Mouse (Mus musculus): Measurements from ENCODE around the gene Tsc22d2. TPM values are rescaled to one million over a fixed set of nuclear protein-coding genes. Genes with fewer than 3 reads are reported as not detected.
A peak's percentile ranks its signal among the peaks of the same experiment; 100 is the strongest.

The Tsc22d2 gene
- polyA plus RNA-seq (2016; fragmentation: Nextera tagmentation; extraction: Ambion mirVana): 7.0 and 7.4 TPM in 2 replicates

GRCm38 (mm10) chr3:58414234-58414938 lies at the start of gene Tsc22d2:
Gene Tsc22d2 (plus strand): TSS chr3:58414715.
- WGBS: under 1% methylated on average over 50 of the region's 52 CpGs
- H3K9me3 ChIP-seq (replicated peaks): no peaks in the 10 kb centered on the region
- peak within 1 kb of the TSS; percentile 72 for H3K4me3 ChIP-seq
- no peaks in the 10 kb centered on the region for H3K27me3 ChIP-seq (ENCODE audit: low read depth, poor library complexity, severe bottlenecking)
- peaks cover 28% of the 10 kb centered on the region for H3K4me1 ChIP-seq
- peaks cover 5% of the 10 kb centered on the region; the same call in 1 of the 2 replicates for H3K36me3 ChIP-seq
- DNase-seq (ENCODE audit: low spot score): peak; percentile 95
- peak within 1 kb of the TSS; percentile 93 for H3K27ac ChIP-seq (replicated peaks)

GRCm38 (mm10) chr3:58366756-58367155 lies 47.8 kb upstream of the Tsc22d2 start:
- no peaks in the 10 kb centered on the region for H3K36me3 ChIP-seq
- H3K27me3 ChIP-seq (ENCODE audit: low read depth, poor library complexity, severe bottlenecking): 0 out of 2 replicates have a peak, but pooled peaks cover 5% of the 10 kb centered on the region
- no peak for DNase-seq (ENCODE audit: low spot score)
- H3K27ac ChIP-seq (replicated peaks): no peak overlapping the region
- whole genome bisulfite sequencing: 73% methylated on average over 3 of the region's 3 CpGs
- H3K4me1 ChIP-seq: peaks cover 4% of the 10 kb centered on the region; the same call in 1 of the 2 replicates
- H3K4me3 ChIP-seq: no peak overlapping the region
- H3K9me3 ChIP-seq (replicated peaks): no peaks in the 10 kb centered on the region

GRCm38 (mm10) chr3:58370811-58371210 lies 43.7 kb upstream of the Tsc22d2 start:
- no peak overlapping the region for H3K27ac ChIP-seq (replicated peaks)
- H3K9me3 ChIP-seq (replicated peaks): no peaks in the 10 kb centered on the region
- WGBS: 91% methylated on average over 2 of the region's 2 CpGs
- no peak overlapping the region for H3K4me3 ChIP-seq
- H3K27me3 ChIP-seq (ENCODE audit: low read depth, poor library complexity, severe bottlenecking): 0 out of 2 replicates have a peak, but pooled peaks cover 5% of the 10 kb centered on the region
- H3K36me3 ChIP-seq: no peaks in the 10 kb centered on the region
- peaks cover 18% of the 10 kb centered on the region for H3K4me1 ChIP-seq
- no peak for DNase-seq (ENCODE audit: low spot score)

GRCm38 (mm10) chr3:58372066-58372904 lies 42.2 kb upstream of the Tsc22d2 start:
- peak; percentile 41 for DNase-seq (ENCODE audit: low spot score)
- 11% methylated on average over 9 of the region's 9 CpGs for WGBS
- H3K36me3 ChIP-seq: no peaks in the 10 kb centered on the region
- peaks cover 18% of the 10 kb centered on the region for H3K4me1 ChIP-seq
- peak overlapping the region; percentile 41 for H3K4me3 ChIP-seq
- 0 out of 2 replicates have a peak, but pooled peaks cover 5% of the 10 kb centered on the region for H3K27me3 ChIP-seq (ENCODE audit: low read depth, poor library complexity, severe bottlenecking)
- 0 out of 2 replicates have a peak overlapping the region, but pooled peaks have one; percentile 14 for H3K27ac ChIP-seq (replicated peaks)
- H3K9me3 ChIP-seq (replicated peaks): no peaks in the 10 kb centered on the region

- 6% methylated on average over 5 of the region's 5 CpGs for WGBS
- Histone ChIP-seq H3K4me3 (peak overlapping the region; percentile 41), H3K27ac (replicated peaks) (0 out of 2 replicates have a peak overlapping the region, but pooled peaks have one; percentile 14), H3K4me1 (peaks cover 18% of the 10 kb centered on the region), H3K9me3 (replicated peaks) (no peaks in the 10 kb centered on the region), H3K36me3 (no peaks in the 10 kb centered on the region), H3K27me3 (ENCODE audit: low read depth, poor library complexity, severe bottlenecking) (0 out of 2 replicates have a peak, but pooled peaks cover 5% of the 10 kb centered on the region)
- DNase-seq (ENCODE audit: low spot score): no peak
These were observed 41.7 kb upstream of the Tsc22d2 start for GRCm38 (mm10) chr3:58372905-58373208.

GRCm38 (mm10) chr3:58374281-58374680 lies 40.2 kb upstream of the Tsc22d2 start:
- H3K4me3 ChIP-seq: no peak overlapping the region
- 0 out of 2 replicates have a peak, but pooled peaks cover 5% of the 10 kb centered on the region for H3K27me3 ChIP-seq (ENCODE audit: low read depth, poor library complexity, severe bottlenecking)
- H3K27ac ChIP-seq (replicated peaks): no peak overlapping the region
- no peak for DNase-seq (ENCODE audit: low spot score)
- H3K36me3 ChIP-seq: no peaks in the 10 kb centered on the region
- peaks cover 18% of the 10 kb centered on the region for H3K4me1 ChIP-seq
- H3K9me3 ChIP-seq (replicated peaks): no peaks in the 10 kb centered on the region
- 91% methylated on average over 5 of the region's 5 CpGs for WGBS

- DNase-seq (ENCODE audit: low spot score): no peak
- WGBS: 92% methylated on average over 3 of the region's 3 CpGs
These were observed 37.8 kb upstream of the Tsc22d2 start for GRCm38 (mm10) chr3:58376713-58377112.

GRCm38 (mm10) chr3:58377589-58378134 lies 36.9 kb upstream of the Tsc22d2 start:
- no peak for DNase-seq (ENCODE audit: low spot score)
- H3K27me3 ChIP-seq (ENCODE audit: low read depth, poor library complexity, severe bottlenecking): no peaks in the 10 kb centered on the region
- 55% methylated on average over 5 of the region's 5 CpGs for WGBS
- no peaks in the 10 kb centered on the region for H3K36me3 ChIP-seq
- peaks cover 6% of the 10 kb centered on the region for H3K4me1 ChIP-seq
- no peak overlapping the region for H3K4me3 ChIP-seq
- no peak overlapping the region for H3K27ac ChIP-seq (replicated peaks)
- H3K9me3 ChIP-seq (replicated peaks): no peaks in the 10 kb centered on the region

More at GRCm38 (mm10) chr3:58376713-58377112, 37.8 kb upstream of the Tsc22d2 start:
- Histone ChIP-seq H3K4me1 (peaks cover 15% of the 10 kb centered on the region), H3K27ac (replicated peaks) (no peak overlapping the region), H3K4me3 (no peak overlapping the region), H3K27me3 (ENCODE audit: low read depth, poor library complexity, severe bottlenecking) (no peaks in the 10 kb centered on the region), H3K9me3 (replicated peaks) (no peaks in the 10 kb centered on the region), H3K36me3 (no peaks in the 10 kb centered on the region)

- WGBS: 79% methylated on average over 1 of the region's 1 CpGs
- Histone ChIP-seq H3K9me3 (replicated peaks) (no peaks in the 10 kb centered on the region), H3K27ac (replicated peaks) (no peak overlapping the region), H3K4me1 (no peaks in the 10 kb centered on the region), H3K4me3 (no peak overlapping the region), H3K36me3 (no peaks in the 10 kb centered on the region), H3K27me3 (ENCODE audit: low read depth, poor library complexity, severe bottlenecking) (no peaks in the 10 kb centered on the region)
- no peak for DNase-seq (ENCODE audit: low spot score)
These were observed 31.8 kb upstream of the Tsc22d2 start for GRCm38 (mm10) chr3:58382676-58383075.

GRCm38 (mm10) chr3:58385060-58385459 lies 29.5 kb upstream of the Tsc22d2 start:
- H3K36me3 ChIP-seq: no peaks in the 10 kb centered on the region
- no peaks in the 10 kb centered on the region for H3K9me3 ChIP-seq (replicated peaks)
- no peaks in the 10 kb centered on the region for H3K4me1 ChIP-seq
- no peaks in the 10 kb centered on the region for H3K27me3 ChIP-seq (ENCODE audit: low read depth, poor library complexity, severe bottlenecking)
- no peak overlapping the region for H3K4me3 ChIP-seq
- WGBS: 58% methylated on average over 1 of the region's 1 CpGs
- H3K27ac ChIP-seq (replicated peaks): no peak overlapping the region
- no peak for DNase-seq (ENCODE audit: low spot score)

GRCm38 (mm10) chr3:58388731-58389130 lies 25.8 kb upstream of the Tsc22d2 start:
- Histone ChIP-seq H3K4me1 (no peaks in the 10 kb centered on the region), H3K27ac (replicated peaks) (no peak overlapping the region), H3K9me3 (replicated peaks) (no peaks in the 10 kb centered on the region), H3K36me3 (no peaks in the 10 kb centered on the region), H3K27me3 (ENCODE audit: low read depth, poor library complexity, severe bottlenecking) (no peaks in the 10 kb centered on the region), H3K4me3 (no peak overlapping the region)
- WGBS: 86% methylated on average over 4 of the region's 4 CpGs
- no peak for DNase-seq (ENCODE audit: low spot score)

- WGBS: 82% methylated on average over 5 of the region's 5 CpGs
- no peak overlapping the region for H3K27ac ChIP-seq (replicated peaks)
- H3K9me3 ChIP-seq (replicated peaks): no peaks in the 10 kb centered on the region
- H3K36me3 ChIP-seq: no peaks in the 10 kb centered on the region
- H3K4me3 ChIP-seq: no peak overlapping the region
- no peak for DNase-seq (ENCODE audit: low spot score)
- H3K4me1 ChIP-seq: no peaks in the 10 kb centered on the region
- H3K27me3 ChIP-seq (ENCODE audit: low read depth, poor library complexity, severe bottlenecking): no peaks in the 10 kb centered on the region
These were observed 16.0 kb upstream of the Tsc22d2 start for GRCm38 (mm10) chr3:58398541-58398940.

Data from midbrain, embryonic 10.5 days (tissue).